In genomic region chrX:53716323-53717182, GRCm38 (mm10) we compare ENCODE assay signal across 9 mouse cellular contexts. TPM values are rescaled to one million over a fixed set of nuclear protein-coding genes. Genes with fewer than 3 reads are reported as not detected.
DNase-seq lines count a peak whose midpoint lies in the region; ATAC-seq and TF ChIP-seq lines count a peak whose summit lies in the region.
"Had no signal": no experiment of that assay in that cellular context is flagged by ENCODE, and none has a peak within 500 bp of the region (broad histone marks: within the 10 kb centered on the region; RNA-seq: fewer than 3 reads in every experiment).

No protein-coding gene starts in this region.

- H3K9me3 ChIP-seq in heart, embryonic 15.5 days (replicated peaks): no peaks in the 10 kb centered on the region
- no peaks in the 10 kb centered on the region for H3K9me3 ChIP-seq in kidney, postnatal 0 days (replicated peaks; ENCODE audit: low read length)

- TF ChIP-seq CTCF in embryonic fibroblast, embryonic 13.5 days (IDR thresholded peaks at IDR 0.05; ENCODE audit: borderline replicate concordance, insufficient read depth, low read length): no peak
- TF ChIP-seq CTCF in kidney, postnatal 0 days (IDR thresholded peaks at IDR 0.05; ENCODE audit: low read depth): no peak

- DNase-seq in gastrocnemius, adult 18-20 months (ENCODE audit: low spot score): peak; percentile 39
- DNase-seq in gastrocnemius, adult 8-10 months (ENCODE audit: low spot score in 2 of 2): no peak
- DNase-seq in kidney, postnatal 0 days (ENCODE audit: low spot score): no peak
- DNase-seq in liver: peak; percentile 9
- peak; percentile 50 for DNase-seq in neural tube, embryonic 10.5 days (ENCODE audit: extremely low spot score, low spot score)
- no peak for DNase-seq in thymus, postnatal 25 days

- no peaks in the 10 kb centered on the region for H3K27me3 ChIP-seq in heart, embryonic 15.5 days
- H3K27me3 ChIP-seq in kidney, postnatal 0 days (ENCODE audit: insufficient read depth, low read length): no peaks in the 10 kb centered on the region

- peak overlapping the region; percentile 15; the same call in 1 of the 2 replicates for H3K4me3 ChIP-seq in embryonic fibroblast, embryonic 13.5 days (ENCODE audit: insufficient read depth, low read length)
- H3K4me3 ChIP-seq in heart, embryonic 15.5 days: peak overlapping the region; percentile 41
- H3K4me3 ChIP-seq in kidney, postnatal 0 days (replicated peaks; ENCODE audit: low read depth, low read length): no peak overlapping the region; the same call in 1 of the 2 replicates

- WGBS in heart, embryonic 15.5 days: 21% methylated on average over 49 of the region's 49 CpGs
- WGBS in kidney, postnatal 0 days: 26% methylated on average over 49 of the region's 49 CpGs

- no peak for TF ChIP-seq POLR2A in embryonic fibroblast, embryonic 13.5 days (IDR thresholded peaks at IDR 0.05; ENCODE audit: low read depth, low read length)

- 0 out of 2 replicates have a peak overlapping the region, but pooled peaks have one; percentile 17 for H3K9ac ChIP-seq in heart, embryonic 15.5 days
- H3K9ac ChIP-seq in kidney, postnatal 0 days (ENCODE audit: low read depth, low read length): 0 out of 2 replicates have a peak overlapping the region, but pooled peaks have one; percentile 42

- peak overlapping the region; percentile 65 for H3K4me2 ChIP-seq in heart, embryonic 15.5 days
- H3K4me2 ChIP-seq in kidney, postnatal 0 days (ENCODE audit: low read length): peak overlapping the region; percentile 45

- H3K4me1 ChIP-seq in embryonic fibroblast, embryonic 13.5 days (ENCODE audit: control insufficient read depth, insufficient read depth, low read length): no peaks in the 10 kb centered on the region
- 0 out of 2 replicates have a peak, but pooled peaks cover 2% of the 10 kb centered on the region for H3K4me1 ChIP-seq in heart, embryonic 15.5 days (replicated peaks)
- no peaks in the 10 kb centered on the region for H3K4me1 ChIP-seq in kidney, postnatal 0 days (replicated peaks; ENCODE audit: insufficient read depth, low read length)

- no peak overlapping the region for H3K27ac ChIP-seq in embryonic fibroblast, embryonic 13.5 days (ENCODE audit: insufficient read depth, low read length)
- no peak overlapping the region for H3K27ac ChIP-seq in heart, embryonic 15.5 days
- no peak overlapping the region for H3K27ac ChIP-seq in kidney, postnatal 0 days

- peak; percentile 31 for ATAC-seq in heart, embryonic 15.5 days (replicated peaks; ENCODE audit: insufficient number of reproducible peaks, insufficient read depth, low FRiP score, low read depth)
- peak; percentile 85 for ATAC-seq in kidney, postnatal 0 days (replicated peaks; ENCODE audit: low FRiP score, low read depth)

- H3K36me3 ChIP-seq in heart, embryonic 15.5 days: no peaks in the 10 kb centered on the region
- no peaks in the 10 kb centered on the region for H3K36me3 ChIP-seq in kidney, postnatal 0 days (ENCODE audit: insufficient read depth, low read length)

RNA-seq across cellular contexts. Expression of gene 4930502E18Rik, which starts 8.1 kb away (rescaled TPM):
- total RNA-seq in gastrocnemius, adult 18-20 months (2021): not detected
- not detected for total RNA-seq in gastrocnemius, adult 8-10 months (2022)
- not detected in 2 replicates for polyA plus RNA-seq in embryonic fibroblast, embryonic 13.5 days (2011; ENCODE audit: insufficient read length, low read depth, missing spikeins)
- 0.30 and 0.53 TPM in 2 replicates for polyA plus RNA-seq in heart, embryonic 15.5 days (2015; fragmentation: Nextera tagmentation; extraction: Ambion mirVana)
- polyA plus RNA-seq in kidney, postnatal 0 days (2015; fragmentation: Nextera tagmentation; extraction: Ambion mirVana): 0.89 and 1.8 TPM in 2 replicates
- polyA plus RNA-seq: large intestine, adult 2 months had no signal

RNA-seq across cellular contexts. Expression of gene 1700013H16Rik, which starts 41.1 kb away (rescaled TPM):
- total RNA-seq in gastrocnemius, adult 18-20 months (2021): not detected
- total RNA-seq in gastrocnemius, adult 8-10 months (2022): not detected
- polyA plus RNA-seq in embryonic fibroblast, embryonic 13.5 days (2011; ENCODE audit: insufficient read length, low read depth, missing spikeins): not detected in 2 replicates
- polyA plus RNA-seq in heart, embryonic 15.5 days (2015; fragmentation: Nextera tagmentation; extraction: Ambion mirVana): not detected in 2 replicates
- not detected in 2 replicates for polyA plus RNA-seq in kidney, postnatal 0 days (2015; fragmentation: Nextera tagmentation; extraction: Ambion mirVana)
- polyA plus RNA-seq: large intestine, adult 2 months had no signal

RNA-seq across cellular contexts. Expression of gene Rtl8b, which starts 46.3 kb away (rescaled TPM):
- 10 to 100 TPM; 47.1 to 57.3 TPM for total RNA-seq in gastrocnemius, adult 18-20 months (2021)
- total RNA-seq in gastrocnemius, adult 8-10 months (2022): 10 to 100 TPM; 39.2 to 63.2 (median 46.2) TPM
- 42.5 and 45.2 TPM in 2 replicates for polyA plus RNA-seq in embryonic fibroblast, embryonic 13.5 days (2011; ENCODE audit: insufficient read length, low read depth, missing spikeins)
- 75.1 and 75.5 TPM in 2 replicates for polyA plus RNA-seq in heart, embryonic 15.5 days (2015; fragmentation: Nextera tagmentation; extraction: Ambion mirVana)
- polyA plus RNA-seq in kidney, postnatal 0 days (2015; fragmentation: Nextera tagmentation; extraction: Ambion mirVana): 78.5 and 82.8 TPM in 2 replicates

RNA-seq across cellular contexts. Expression of gene Zfp36l3, which starts 59.6 kb away (rescaled TPM):
- not detected for total RNA-seq in gastrocnemius, adult 18-20 months (2021)
- not detected for total RNA-seq in gastrocnemius, adult 8-10 months (2022)
- not detected in 2 replicates for polyA plus RNA-seq in embryonic fibroblast, embryonic 13.5 days (2011; ENCODE audit: insufficient read length, low read depth, missing spikeins)
- not detected in 2 replicates for polyA plus RNA-seq in heart, embryonic 15.5 days (2015; fragmentation: Nextera tagmentation; extraction: Ambion mirVana)
- polyA plus RNA-seq in kidney, postnatal 0 days (2015; fragmentation: Nextera tagmentation; extraction: Ambion mirVana): 0.07 TPM in 1 of 2 replicates, not detected in the other

Comparison
In these comparisons a context has a peak if more than half of its experiments do, and no peak if none do; other contexts are left out.
1. DNase-seq: peak in gastrocnemius, adult 18-20 months (single experiment), liver (single experiment) and neural tube, embryonic 10.5 days (single experiment); none in gastrocnemius, adult 8-10 months (0 of 2), kidney, postnatal 0 days (single experiment) and thymus, postnatal 25 days (single experiment).